In the genomic region with DNA sequence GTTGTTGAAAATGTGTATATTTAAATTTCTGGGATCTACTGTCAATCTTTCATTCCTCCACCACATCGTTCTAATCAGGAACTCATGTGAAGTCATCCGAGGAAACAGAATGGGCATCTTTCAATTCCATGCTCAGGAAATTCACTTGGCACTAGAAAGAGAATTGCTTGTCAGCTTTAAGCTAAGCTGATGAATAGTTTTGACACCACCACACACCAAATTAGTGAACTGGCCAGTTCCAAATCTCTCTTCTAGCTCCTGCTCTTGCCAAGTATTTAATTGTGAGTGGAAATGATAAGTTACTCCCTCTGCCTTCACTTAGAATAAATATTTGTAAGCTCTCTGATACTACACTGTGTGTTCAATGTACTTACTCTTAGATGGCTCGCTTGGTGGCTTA, we compare ENCODE assay signal across 27 mouse cellular contexts. TPM values are rescaled to one million over a fixed set of nuclear protein-coding genes. Genes with fewer than 3 reads are reported as not detected.
"Had no signal": no experiment of that assay in that cellular context is flagged by ENCODE, and none has a peak within 500 bp of the region (broad histone marks: within the 10 kb centered on the region; RNA-seq: fewer than 3 reads in every experiment).

No protein-coding gene starts in this region.

- H3K27me3 ChIP-seq: heart, embryonic 12.5 days; hindbrain, embryonic 12.5 days; limb, embryonic 12.5 days; liver, embryonic 13.5 days; liver, embryonic 15.5 days had no signal

- H3K9me3 ChIP-seq: heart, embryonic 10.5 days; heart, embryonic 12.5 days; hindbrain, embryonic 10.5 days; hindbrain, embryonic 12.5 days; limb, embryonic 10.5 days; limb, embryonic 12.5 days; liver, embryonic 13.5 days; liver, embryonic 15.5 days had no signal

- H3K36me3 ChIP-seq: heart, embryonic 10.5 days; heart, embryonic 12.5 days; hindbrain, embryonic 10.5 days; hindbrain, embryonic 12.5 days; limb, embryonic 10.5 days; limb, embryonic 12.5 days; liver, embryonic 13.5 days; liver, embryonic 15.5 days had no signal

- ATAC-seq: hindbrain, embryonic 16.5 days; liver, postnatal 0 days had no signal

- DNase-seq: gastrocnemius, adult 2 months; gastrocnemius, postnatal 10 days; gastrocnemius, postnatal 25 days; heart, postnatal 10 days; heart, postnatal 4 days; kidney, adult 18-20 months; kidney, adult 8-10 months; kidney, postnatal 10 days; kidney, postnatal 25 days; kidney, postnatal 4 days; liver; liver, embryonic 13.5 days; liver, postnatal 0 days had no signal

- H3K27ac ChIP-seq: gastrocnemius, adult 2 months; heart, embryonic 10.5 days; hindbrain, embryonic 10.5 days; hindbrain, embryonic 12.5 days; hindbrain, embryonic 14.5 days; layer of hippocampus, adult 2 months; left cerebral cortex, adult 2 months; limb, embryonic 10.5 days; limb, embryonic 12.5 days; liver, embryonic 15.5 days had no signal

- H3K4me1 ChIP-seq: heart, embryonic 10.5 days; heart, embryonic 12.5 days; hindbrain, embryonic 10.5 days; hindbrain, embryonic 12.5 days; limb, embryonic 10.5 days; limb, embryonic 12.5 days; liver, embryonic 13.5 days; liver, embryonic 15.5 days had no signal

- H3K4me3 ChIP-seq: gastrocnemius, adult 2 months; heart, embryonic 10.5 days; heart, embryonic 12.5 days; hindbrain, embryonic 10.5 days; hindbrain, embryonic 12.5 days; layer of hippocampus, adult 2 months; left cerebral cortex, adult 2 months; limb, embryonic 10.5 days; limb, embryonic 12.5 days; liver, embryonic 13.5 days; liver, embryonic 15.5 days had no signal

- H3K9ac ChIP-seq: heart, embryonic 12.5 days; hindbrain, embryonic 12.5 days; hindbrain, embryonic 14.5 days; limb, embryonic 12.5 days; liver, embryonic 13.5 days; liver, embryonic 15.5 days; liver, postnatal 0 days had no signal

- H3K4me2 ChIP-seq: heart, embryonic 12.5 days; hindbrain, embryonic 12.5 days; hindbrain, embryonic 14.5 days; limb, embryonic 12.5 days; liver, embryonic 11.5 days; liver, embryonic 13.5 days; liver, embryonic 15.5 days had no signal

RNA-seq across cellular contexts. Expression of a gene that starts 26.0 kb away (rescaled TPM):
- total RNA-seq: gastrocnemius, postnatal 10 days; gastrocnemius, postnatal 25 days; granulocyte monocyte progenitor cell, adult 5-6 weeks; left cerebral cortex, adult 2 months; left cerebral cortex, postnatal 36 days had no signal
- polyA plus RNA-seq: hindbrain, embryonic 10.5 days; hindbrain, embryonic 12.5 days; limb, embryonic 10.5 days; limb, embryonic 12.5 days had no signal
